Mouse (Mus musculus) cerebellum, postnatal 10 days (tissue): ENCODE measurements at regions not wholly inside any gene's neighbourhood (a gene's known extent, or its start where the extent isn't known, plus 50 kb on each side); places are given as distances from the start of the nearest gene placed in this dataset.

Experiments
- DNase-seq, 2 experiments: peaks; one replicate each; pipeline ENCODE4 v3.0.0; 2021; ENCODE audit warnings: mixed read lengths in 2 of 2

- DNase-seq: no peak
These were observed 59.8 kb upstream of the Rspo3 start for GRCm38 (mm10) chr10:29595455-29595854.

GRCm38 (mm10) chr10:29594969-29595368 lies 59.3 kb upstream of the Rspo3 start:
- DNase-seq: no peak

- DNase-seq: no peak
These were observed 57.2 kb upstream of the Rspo3 start for GRCm38 (mm10) chr10:29592906-29593305.

DNA sequence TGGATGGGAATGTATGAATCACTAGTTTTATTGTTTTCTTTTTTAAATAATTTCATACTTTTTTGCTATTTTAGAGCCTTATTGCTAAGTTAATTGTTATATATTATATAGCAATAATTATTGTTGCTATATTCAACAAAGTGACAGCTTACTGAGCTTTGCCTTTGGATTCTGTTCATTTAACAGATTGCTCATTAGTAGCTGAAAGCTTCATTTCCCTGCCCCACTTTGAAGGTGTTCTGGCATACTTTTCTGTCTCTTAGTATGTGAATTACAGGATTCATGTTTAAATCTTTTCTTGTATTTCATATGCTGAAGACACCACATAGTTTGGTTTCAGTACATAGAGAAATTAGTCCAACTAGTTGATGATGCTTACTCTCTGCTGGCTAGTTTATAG lies 54.5 kb upstream of the Rspo3 start:
- no peak for DNase-seq

DNA sequence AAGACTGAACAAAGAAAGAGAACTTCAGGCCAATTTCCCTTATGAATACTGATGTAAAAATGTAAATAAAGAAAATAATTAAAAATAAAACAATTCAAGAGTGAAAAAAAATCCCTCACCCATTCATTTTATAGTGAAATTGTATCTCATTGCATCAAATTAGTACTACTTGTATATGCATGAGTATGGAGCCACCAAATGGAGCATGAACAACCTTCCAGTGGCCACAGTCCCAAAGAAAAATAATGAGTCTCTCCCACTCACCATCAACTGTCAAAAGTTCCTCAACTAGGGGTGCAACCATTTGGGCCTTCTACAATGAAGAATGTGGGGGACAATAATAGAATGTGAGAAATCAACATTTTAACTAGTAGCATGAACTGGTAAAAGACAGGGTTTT lies 54.1 kb upstream of the Rspo3 start:
- no peak for DNase-seq
